Mouse (Mus musculus): Measurements from ENCODE around the gene Slc44a2.

The Slc44a2 gene

GRCm38 (mm10) chr9:21333523-21333922 lies 13.0 kb downstream of the Slc44a2 start:
- DNase-seq (ENCODE audit: low read depth, low spot score), result no peak

DNA sequence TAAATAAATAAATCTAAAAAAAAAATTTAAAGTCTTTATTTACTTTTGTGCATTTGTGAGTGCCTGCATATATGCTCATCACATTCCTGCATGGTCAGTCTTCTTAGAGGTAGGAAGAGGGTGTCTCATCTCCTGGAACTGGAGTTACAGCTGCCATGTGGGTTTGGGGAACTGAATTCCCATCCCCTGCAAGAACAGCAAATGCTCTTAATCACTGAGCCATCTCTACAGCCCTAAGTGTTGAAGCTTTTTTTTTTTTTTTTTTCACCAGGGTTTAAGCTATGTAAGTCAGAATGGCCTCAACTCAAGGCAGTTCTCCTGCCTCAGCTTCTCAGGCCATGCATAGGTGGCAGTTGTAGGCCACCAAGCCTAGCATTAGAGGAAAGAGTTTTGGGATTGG lies 14.2 kb downstream of the Slc44a2 start:
- DNase-seq (ENCODE audit: low read depth, low spot score), result no peak

DNA sequence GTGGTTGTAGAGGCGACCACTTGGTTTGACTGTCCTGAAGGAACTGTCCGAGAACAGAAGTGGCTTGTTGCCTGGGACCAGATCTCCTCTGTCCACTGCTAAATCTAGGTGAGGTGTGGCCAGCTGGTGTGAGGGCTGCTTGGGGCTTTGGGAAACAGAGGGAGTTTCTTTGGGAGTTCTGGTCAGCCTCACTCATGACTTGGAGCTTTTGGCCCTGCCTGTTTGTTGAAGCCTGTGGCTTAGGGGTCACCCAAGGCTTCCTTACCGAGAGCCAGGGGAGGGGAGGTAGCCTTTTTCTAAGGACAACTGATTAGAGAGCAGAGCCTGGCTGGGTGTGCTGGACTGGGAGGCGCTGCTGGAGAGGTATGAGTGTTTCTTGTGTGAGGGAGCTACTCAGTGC lies 14.9 kb downstream of the Slc44a2 start:
- no peak for DNase-seq (ENCODE audit: low read depth, low spot score)

DNA sequence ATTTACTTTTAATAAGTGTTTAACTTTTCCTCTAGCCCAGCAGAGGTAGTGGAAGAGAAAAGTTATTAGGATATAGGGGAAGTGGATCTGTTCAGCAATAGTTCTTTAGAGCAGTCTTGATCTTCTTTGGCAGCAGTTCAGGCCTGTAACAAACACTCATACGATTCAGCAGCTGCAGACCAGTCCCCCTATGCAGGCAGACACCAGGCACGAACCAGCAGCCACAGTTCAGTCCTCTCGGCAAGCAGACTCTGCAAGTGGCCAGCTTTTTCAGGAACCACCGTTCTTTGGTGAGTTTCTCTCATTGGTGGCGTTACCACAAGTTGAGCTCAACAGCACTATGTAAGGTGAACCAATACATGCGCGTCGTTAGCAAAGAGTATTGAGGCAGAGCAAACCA lies 16.0 kb downstream of the Slc44a2 start:
- DNase-seq (ENCODE audit: low read depth, low spot score), result no peak

DNA sequence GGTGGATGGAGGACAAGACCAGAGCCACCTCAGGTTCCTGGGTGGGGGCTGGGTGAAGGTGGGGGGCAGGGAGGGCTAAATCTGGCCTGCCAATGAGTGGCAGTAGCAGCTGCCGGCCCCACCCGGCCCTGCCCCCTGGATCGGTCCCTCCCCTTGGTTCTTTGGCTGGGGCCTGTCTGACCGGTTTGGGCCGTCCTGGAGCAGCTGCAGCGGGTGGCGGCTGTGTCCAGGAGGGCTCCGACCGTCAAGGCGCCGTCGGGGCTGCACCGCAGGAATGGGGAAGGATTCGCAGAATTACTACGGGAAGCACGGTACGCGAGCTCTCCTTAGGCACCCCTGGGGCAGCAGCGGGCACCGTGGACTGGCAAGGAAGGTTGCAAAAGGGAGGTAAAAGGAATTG lies 17.2 kb downstream of the Slc44a2 start:
- DNase-seq (ENCODE audit: low read depth, low spot score), result no peak

- no peak for DNase-seq (ENCODE audit: low read depth, low spot score)
Observed at GRCm38 (mm10) chr9:21340411-21340810, 19.9 kb downstream of the Slc44a2 start.

GRCm38 (mm10) chr9:21346627-21347365 lies 26.3 kb downstream of the Slc44a2 start:
- no peak for DNase-seq (ENCODE audit: low read depth, low spot score)

DNA sequence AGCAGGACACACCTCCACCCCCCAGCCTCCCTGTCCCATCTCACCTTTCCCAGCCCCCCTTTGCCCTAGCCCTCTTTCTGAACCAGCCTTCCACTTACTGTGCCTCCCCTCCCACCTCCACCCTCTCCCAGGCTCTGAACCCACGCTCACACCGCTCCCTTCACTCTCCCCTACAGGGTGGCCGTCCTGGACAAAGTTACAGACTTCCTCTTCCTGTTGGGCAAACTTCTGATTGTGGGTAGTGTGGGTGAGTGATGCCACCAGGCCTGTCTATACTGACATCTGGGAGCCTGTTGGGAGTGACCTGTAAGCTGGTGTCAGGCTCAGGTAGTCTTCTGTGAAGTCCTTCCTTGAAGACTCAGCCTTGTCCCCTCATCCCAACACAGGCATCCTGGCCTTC lies 27.7 kb downstream of the Slc44a2 start:
- DNase-seq (ENCODE audit: low read depth, low spot score), result no peak

DNA sequence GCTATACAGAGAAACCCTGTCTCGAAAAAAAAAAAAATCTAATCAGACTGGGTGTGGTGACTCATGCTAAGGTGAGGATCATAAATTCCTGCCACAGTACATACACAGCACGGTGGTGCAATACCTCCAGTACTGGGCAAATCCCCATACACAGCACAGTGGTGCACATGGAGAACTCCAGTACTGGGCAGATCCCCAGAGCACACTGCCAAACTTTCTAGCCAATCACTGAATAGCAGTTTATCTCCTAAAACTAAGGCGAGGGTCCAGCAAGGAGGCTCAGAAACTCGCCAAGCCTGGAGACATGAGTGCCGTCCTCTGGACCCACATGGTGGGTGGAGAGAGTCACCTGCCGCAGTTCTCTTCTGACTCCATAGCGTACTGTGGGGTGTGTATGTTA lies 30.7 kb downstream of the Slc44a2 start:
- DNase-seq (ENCODE audit: low read depth, low spot score), result no peak

DNA sequence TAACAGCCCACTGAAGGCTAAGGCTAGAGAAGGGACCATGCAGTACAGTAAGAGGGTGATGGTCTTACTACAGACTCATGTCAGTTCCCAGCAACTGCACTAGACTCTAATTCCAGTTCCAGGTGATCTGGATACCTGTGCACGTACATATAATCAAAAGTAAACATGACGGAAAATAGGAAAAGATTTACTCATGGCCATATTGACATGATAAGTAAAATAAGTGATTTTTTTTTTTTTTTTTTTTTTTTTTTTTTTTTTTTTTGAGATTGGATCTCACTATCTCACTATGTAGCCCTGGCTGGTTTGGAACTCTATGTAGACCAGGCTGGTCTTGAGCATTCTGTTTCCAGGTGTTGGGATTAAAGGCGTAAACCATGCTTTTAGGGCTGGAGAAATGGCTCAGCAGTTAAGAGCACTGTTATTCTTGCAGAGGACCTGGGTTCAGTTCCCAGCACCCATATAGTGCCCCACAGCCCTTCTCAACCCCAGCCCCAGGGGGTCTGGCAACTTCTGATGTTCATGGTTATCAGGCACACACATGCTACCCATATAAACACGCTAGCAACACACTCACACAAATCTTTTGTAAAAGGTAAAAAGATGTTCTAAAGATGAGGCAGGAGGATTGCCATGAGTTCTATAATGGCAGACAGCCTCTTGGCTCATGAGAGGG lies 31.3 kb downstream of the Slc44a2 start:
- DNase-seq (ENCODE audit: low read depth, low spot score), result no peak

DNA sequence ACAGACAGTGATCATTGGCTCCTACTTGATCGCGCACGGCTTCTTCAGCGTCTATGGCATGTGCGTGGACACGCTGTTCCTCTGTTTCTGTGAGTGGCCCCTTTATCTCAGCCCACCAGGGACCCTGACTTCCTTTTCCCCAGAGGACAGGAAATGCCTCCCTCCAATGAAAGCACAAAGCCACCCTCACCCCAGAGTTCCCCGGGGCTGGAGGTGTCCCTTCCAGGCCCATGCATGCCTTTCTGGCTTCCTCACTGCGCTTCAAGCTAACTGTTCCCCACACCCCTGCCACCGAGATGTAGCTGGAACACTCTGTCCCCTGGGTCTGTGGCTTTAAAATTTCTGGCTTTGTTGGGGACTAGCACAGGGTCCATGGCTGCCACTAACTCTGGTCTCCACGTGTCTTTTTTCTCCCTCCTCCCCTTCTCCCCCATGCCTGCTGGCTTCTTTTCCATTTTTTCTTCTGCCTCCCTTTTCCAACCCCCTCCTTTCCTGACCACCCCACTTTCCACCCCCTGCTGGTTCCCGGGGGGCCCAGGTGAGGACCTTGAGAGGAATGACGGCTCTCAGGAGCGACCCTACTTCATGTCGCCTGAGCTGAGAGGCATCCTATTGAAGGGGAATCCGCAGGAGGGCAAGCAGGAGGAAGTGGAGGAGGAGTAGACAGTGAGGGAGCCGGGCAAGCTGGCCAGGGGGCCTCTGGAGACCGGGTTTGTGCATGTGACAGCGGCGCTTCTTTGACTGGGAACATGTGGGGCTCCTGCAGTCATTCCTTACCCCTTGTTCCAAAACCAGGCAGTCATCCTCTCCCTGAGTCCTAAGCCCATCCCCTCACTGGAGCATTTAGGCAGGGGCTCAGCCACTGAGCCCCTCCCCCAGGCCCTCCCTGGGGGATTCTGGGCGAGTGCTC lies 32.2 kb downstream of the Slc44a2 start:
- no peak for DNase-seq (ENCODE audit: low read depth, low spot score)

GRCm38 (mm10) chr9:21353373-21353686 lies 32.8 kb downstream of the Slc44a2 start:
- no peak for DNase-seq (ENCODE audit: low read depth, low spot score)

DNA sequence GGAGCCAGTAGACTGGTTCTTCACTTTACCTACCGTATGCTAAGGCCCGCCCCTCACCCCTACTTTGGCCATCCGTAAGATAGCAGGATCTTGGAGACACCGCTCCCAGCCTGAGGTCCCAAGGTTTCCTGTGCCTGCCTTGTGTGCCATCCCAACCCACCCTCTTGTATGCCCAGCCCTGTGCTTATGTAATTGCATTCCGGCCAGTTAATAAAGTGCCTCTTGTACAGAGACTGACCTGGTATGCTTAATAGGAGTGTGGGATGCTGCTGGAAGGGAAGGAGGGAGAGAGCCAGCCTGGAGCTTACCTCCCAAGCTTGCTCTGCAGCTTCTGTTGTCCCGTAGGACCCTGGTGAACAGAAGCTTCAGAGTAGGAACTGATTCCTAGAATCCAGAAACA lies 34.3 kb downstream of the Slc44a2 start:
- DNase-seq (ENCODE audit: low read depth, low spot score), result no peak

- DNase-seq (ENCODE audit: low read depth, low spot score), result peak; percentile 84
Observed at GRCm38 (mm10) chr9:21356981-21357718, 36.7 kb downstream of the Slc44a2 start.

- peak; percentile 59 for DNase-seq (ENCODE audit: low read depth, low spot score)
Observed at GRCm38 (mm10) chr9:21366541-21367220, 46.2 kb downstream of the Slc44a2 start.

GRCm38 (mm10) chr9:21367357-21368111 lies 47.0 kb downstream of the Slc44a2 start, which contains the start of gene Ilf3:
Gene Ilf3, plus strand, starts transcription at chr9:21367871.
- peak; percentile 100 for DNase-seq (ENCODE audit: low read depth, low spot score)

- peak; percentile 85 for DNase-seq (ENCODE audit: low read depth, low spot score)
Observed at GRCm38 (mm10) chr9:21368131-21368584, 47.7 kb downstream of the Slc44a2 start.

DNA sequence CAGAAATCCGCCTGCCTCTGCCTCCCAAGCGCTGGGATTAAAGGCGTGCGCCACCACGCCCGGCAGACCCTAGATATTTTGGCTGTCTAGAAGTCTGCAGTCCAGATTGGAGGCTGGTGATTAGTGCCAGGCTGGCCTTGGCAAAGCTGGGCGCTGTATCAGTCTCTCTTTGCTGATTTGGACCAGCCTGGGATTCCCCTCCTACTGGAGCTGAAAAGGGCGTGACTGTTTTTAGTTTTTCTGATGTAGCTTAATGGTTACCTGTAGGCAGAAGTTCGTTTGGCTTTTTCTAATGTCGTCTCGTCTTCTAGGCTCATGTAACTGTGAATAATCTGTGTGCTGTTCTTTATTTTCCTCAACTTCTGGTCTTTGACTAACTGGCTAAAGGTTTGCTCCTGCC lies 48.6 kb downstream of the Slc44a2 start:
- DNase-seq (ENCODE audit: low read depth, low spot score), result no peak

GRCm38 (mm10) chr9:21370876-21371275 lies 50.4 kb downstream of the Slc44a2 start:
- no peak for DNase-seq (ENCODE audit: low read depth, low spot score)

- DNase-seq (ENCODE audit: low read depth, low spot score), result no peak
Observed at GRCm38 (mm10) chr9:21372508-21372907, 52.0 kb downstream of the Slc44a2 start.

All from mesoderm, embryonic 11.5 days (tissue).